Mouse (Mus musculus): ENCODE data around the gene Ror2. TPM values are rescaled to one million over a fixed set of nuclear protein-coding genes. Genes with fewer than 3 reads are reported as not detected.

Ror2 gene
- total RNA-seq, 1 experiment = 15.1 TPM

GRCm38 (mm10) chr13:53248586-53249401 lies 37.1 kb downstream of the Ror2 start:
- Histone ChIP-seq H3K36me3 (ENCODE audit: control insufficient read depth, insufficient read depth, low read length, poor library complexity, severe bottlenecking) (no peaks in the 10 kb centered on the region), H3K9ac (ENCODE audit: insufficient read depth, low read depth, low read length, poor library complexity, severe bottlenecking) (no peak overlapping the region), H3K4me1 (ENCODE audit: control insufficient read depth in 2 of 2, insufficient read depth in 2 of 2, low read length in 2 of 2, poor library complexity in 1 of 2) (peaks cover 3% of the 10 kb centered on the region in 2 experiments; a peak in 1 of 4 replicates), H3K4me3 (ENCODE audit: insufficient read depth in 1 of 2, low read depth in 1 of 2, low read length in 2 of 2, poor library complexity in 1 of 2, severe bottlenecking in 1 of 2) (no peak overlapping the region), H3K27ac (ENCODE audit: insufficient read depth, low read depth, low read length, poor library complexity, severe bottlenecking) (no peak overlapping the region), H3K9me3 (ENCODE audit: control insufficient read depth, insufficient read depth, low read depth, low read length) (no peaks in the 10 kb centered on the region)
- in situ Hi-C loops (cut with MboI; ENCODE audit: low sequenced_read_pairs in 2 of 2, unreplicated experiment in 2 of 2) = no loop called here
- TF ChIP-seq CHD2 (IDR thresholded peaks at IDR 0.05; ENCODE audit: low read depth, low read length) = no peak
- no peak for TF ChIP-seq ZNF384 (IDR thresholded peaks at IDR 0.05; ENCODE audit: low read depth, low read length)
- no peak for DNase-seq (ENCODE audit: low read depth, low spot score)

DNA sequence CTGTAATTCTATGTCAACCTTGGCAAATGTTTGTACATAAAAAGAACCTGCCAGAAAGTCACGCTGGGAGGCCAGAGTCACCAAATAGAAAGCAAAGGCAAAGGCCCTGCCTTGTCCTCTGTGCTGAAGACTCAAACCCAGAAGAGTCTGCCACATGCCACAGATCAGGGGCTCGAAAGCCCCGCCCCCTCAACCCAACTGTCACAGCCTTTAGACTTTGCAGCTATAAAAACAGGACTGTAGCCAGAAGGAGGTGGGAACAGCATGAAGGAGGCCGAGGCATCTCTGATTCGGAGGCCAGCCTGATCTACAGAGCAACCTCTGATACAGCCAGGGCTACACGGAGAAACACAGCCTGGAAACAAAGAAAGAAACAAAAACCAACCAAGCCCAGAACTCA lies 37.8 kb downstream of the Ror2 start:
- Histone ChIP-seq H3K9me3 (ENCODE audit: control insufficient read depth, insufficient read depth, low read depth, low read length) (no peaks in the 10 kb centered on the region), H3K9ac (ENCODE audit: insufficient read depth, low read depth, low read length, poor library complexity, severe bottlenecking) (no peak overlapping the region), H3K27ac (ENCODE audit: insufficient read depth, low read depth, low read length, poor library complexity, severe bottlenecking) (no peak overlapping the region), H3K4me3 (ENCODE audit: insufficient read depth in 1 of 2, low read depth in 1 of 2, low read length in 2 of 2, poor library complexity in 1 of 2, severe bottlenecking in 1 of 2) (no peak overlapping the region), H3K4me1 (ENCODE audit: control insufficient read depth in 2 of 2, insufficient read depth in 2 of 2, low read length in 2 of 2, poor library complexity in 1 of 2) (peaks cover 3 to 6% of the 10 kb centered on the region in 2 experiments; a peak in 1 of 4 replicates), H3K36me3 (ENCODE audit: control insufficient read depth, insufficient read depth, low read length, poor library complexity, severe bottlenecking) (no peaks in the 10 kb centered on the region)
- TF ChIP-seq CHD2 (IDR thresholded peaks at IDR 0.05; ENCODE audit: low read depth, low read length) (no peak), MAFK (IDR thresholded peaks at IDR 0.05; ENCODE audit: insufficient read depth, low read depth, low read length) (no peak), HCFC1 (IDR thresholded peaks at IDR 0.05; ENCODE audit: borderline replicate concordance, insufficient read depth, low read length) (no peak), ZNF384 (IDR thresholded peaks at IDR 0.05; ENCODE audit: low read depth, low read length) (no peak), ZC3H11A (IDR thresholded peaks at IDR 0.05; ENCODE audit: borderline replicate concordance, low read depth, low read length) (no peak)
- in situ Hi-C loops (cut with MboI; ENCODE audit: low sequenced_read_pairs in 2 of 2, unreplicated experiment in 2 of 2) = no loop called here
- DNase-seq (ENCODE audit: low read depth, low spot score) = no peak

DNA sequence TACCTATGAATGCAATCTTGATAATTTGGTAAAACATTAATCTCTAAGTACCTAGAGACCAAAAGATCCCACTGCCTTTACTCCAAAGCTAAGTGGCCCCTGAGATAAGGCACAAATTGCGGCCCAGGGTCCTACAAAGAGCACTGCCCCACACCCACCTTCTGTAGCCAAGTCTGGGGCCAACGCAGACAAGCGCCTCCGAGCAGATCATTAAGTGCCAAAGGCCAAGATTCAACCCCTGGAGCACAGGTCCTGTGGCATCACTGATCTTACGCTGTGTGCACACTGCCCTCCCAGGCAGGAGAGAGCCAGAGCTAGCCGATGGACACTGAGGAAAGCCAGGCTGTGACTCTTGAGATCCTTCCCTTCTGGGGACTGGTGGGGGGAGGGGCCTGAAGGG lies 38.7 kb downstream of the Ror2 start:
- Histone ChIP-seq H3K36me3 (ENCODE audit: control insufficient read depth, insufficient read depth, low read length, poor library complexity, severe bottlenecking) (no peaks in the 10 kb centered on the region), H3K9ac (ENCODE audit: insufficient read depth, low read depth, low read length, poor library complexity, severe bottlenecking) (no peak overlapping the region), H3K4me3 (ENCODE audit: insufficient read depth in 1 of 2, low read depth in 1 of 2, low read length in 2 of 2, poor library complexity in 1 of 2, severe bottlenecking in 1 of 2) (no peak overlapping the region), H3K27ac (ENCODE audit: insufficient read depth, low read depth, low read length, poor library complexity, severe bottlenecking) (no peak overlapping the region), H3K4me1 (ENCODE audit: control insufficient read depth in 2 of 2, insufficient read depth in 2 of 2, low read length in 2 of 2, poor library complexity in 1 of 2) (peaks cover 3 to 6% of the 10 kb centered on the region in 2 experiments; a peak in 1 of 4 replicates), H3K9me3 (ENCODE audit: control insufficient read depth, insufficient read depth, low read depth, low read length) (no peaks in the 10 kb centered on the region)
- TF ChIP-seq ZC3H11A (IDR thresholded peaks at IDR 0.05; ENCODE audit: borderline replicate concordance, low read depth, low read length) = no peak
- no peak for TF ChIP-seq HCFC1 (IDR thresholded peaks at IDR 0.05; ENCODE audit: borderline replicate concordance, insufficient read depth, low read length)
- no peak for TF ChIP-seq ZNF384 (IDR thresholded peaks at IDR 0.05; ENCODE audit: low read depth, low read length)
- no peak for TF ChIP-seq CHD2 (IDR thresholded peaks at IDR 0.05; ENCODE audit: low read depth, low read length)
- no peak for TF ChIP-seq MAFK (IDR thresholded peaks at IDR 0.05; ENCODE audit: insufficient read depth, low read depth, low read length)
- in situ Hi-C loops (cut with MboI; ENCODE audit: low sequenced_read_pairs in 2 of 2, unreplicated experiment in 2 of 2) = no loop called here
- DNase-seq (ENCODE audit: low read depth, low spot score) = no peak

- no peak overlapping the region for H3K9ac ChIP-seq (ENCODE audit: insufficient read depth, low read depth, low read length, poor library complexity, severe bottlenecking)
- H3K27ac ChIP-seq (ENCODE audit: insufficient read depth, low read depth, low read length, poor library complexity, severe bottlenecking) = no peak overlapping the region
- H3K4me3 ChIP-seq (ENCODE audit: insufficient read depth in 1 of 2, low read depth in 1 of 2, low read length in 2 of 2, poor library complexity in 1 of 2, severe bottlenecking in 1 of 2) = no peak overlapping the region
- H3K9me3 ChIP-seq (ENCODE audit: control insufficient read depth, insufficient read depth, low read depth, low read length) = no peaks in the 10 kb centered on the region
- TF ChIP-seq ZNF384 (IDR thresholded peaks at IDR 0.05; ENCODE audit: low read depth, low read length) (no peak), MAFK (IDR thresholded peaks at IDR 0.05; ENCODE audit: insufficient read depth, low read depth, low read length) (no peak), ZC3H11A (IDR thresholded peaks at IDR 0.05; ENCODE audit: borderline replicate concordance, low read depth, low read length) (no peak), CHD2 (IDR thresholded peaks at IDR 0.05; ENCODE audit: low read depth, low read length) (no peak), HCFC1 (IDR thresholded peaks at IDR 0.05; ENCODE audit: borderline replicate concordance, insufficient read depth, low read length) (no peak)
- DNase-seq (ENCODE audit: low read depth, low spot score) = no peak
- H3K4me1 ChIP-seq (ENCODE audit: control insufficient read depth in 2 of 2, insufficient read depth in 2 of 2, low read length in 2 of 2, poor library complexity in 1 of 2) = peaks cover 3 to 5% of the 10 kb centered on the region in 2 experiments; a peak in 1 of 4 replicates
- no peaks in the 10 kb centered on the region for H3K36me3 ChIP-seq (ENCODE audit: control insufficient read depth, insufficient read depth, low read length, poor library complexity, severe bottlenecking)
- in situ Hi-C loops (cut with MboI; ENCODE audit: low sequenced_read_pairs in 2 of 2, unreplicated experiment in 2 of 2) = no loop called here
Observed at GRCm38 (mm10) chr13:53244151-53244550, 41.8 kb downstream of the Ror2 start.

Measured in ES-E14 (cell line).